Mouse (Mus musculus): ENCODE results near the gene Tsga8.

The Tsga8 gene

GRCm38 (mm10) chrX:83487598-83487997, at the start of gene Tsga8:
TSS of gene Tsga8 (minus strand) at chrX:83487924.
- no peak for DNase-seq (ENCODE audit: low spot score in 2 of 2)

Data from frontal cortex, postnatal 14 days (tissue).